Mouse (Mus musculus): ENCODE results near the gene Pira2.
"Not testable (repeated sequence)": the region's sequence is repeated elsewhere in the genome, so short reads cannot be mapped to it uniquely, and the experiment has no call there.

The Pira2 gene

GRCm38 (mm10) chr7:3844951-3845350 lies at the start of gene Pira2:
Gene Pira2 (minus strand): TSS chr7:3845051.
- in situ Hi-C loops (cut with MseI, MboI), result not testable (repeated sequence)

DNA sequence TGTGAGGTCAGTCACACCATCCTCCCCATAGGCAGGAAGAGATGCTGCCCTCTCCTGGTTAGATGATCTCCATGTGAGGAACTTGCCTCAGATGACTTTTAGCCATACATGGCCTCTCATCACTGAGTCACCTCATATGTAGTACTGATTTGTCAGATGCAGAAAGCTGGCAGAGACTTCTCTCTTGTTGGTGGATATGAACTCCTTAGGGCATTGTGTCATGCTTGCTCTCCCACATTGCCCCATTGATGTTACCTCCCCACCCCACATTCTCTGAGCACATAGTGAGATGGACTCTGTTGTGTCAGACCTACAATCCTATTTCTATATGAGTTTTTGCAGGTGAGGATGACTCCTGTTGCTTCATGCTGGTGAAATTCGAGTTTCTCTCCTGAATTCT lies 30.2 kb upstream of the Pira2 start:
- in situ Hi-C loops (cut with MseI, MboI), result not testable (repeated sequence)

DNA sequence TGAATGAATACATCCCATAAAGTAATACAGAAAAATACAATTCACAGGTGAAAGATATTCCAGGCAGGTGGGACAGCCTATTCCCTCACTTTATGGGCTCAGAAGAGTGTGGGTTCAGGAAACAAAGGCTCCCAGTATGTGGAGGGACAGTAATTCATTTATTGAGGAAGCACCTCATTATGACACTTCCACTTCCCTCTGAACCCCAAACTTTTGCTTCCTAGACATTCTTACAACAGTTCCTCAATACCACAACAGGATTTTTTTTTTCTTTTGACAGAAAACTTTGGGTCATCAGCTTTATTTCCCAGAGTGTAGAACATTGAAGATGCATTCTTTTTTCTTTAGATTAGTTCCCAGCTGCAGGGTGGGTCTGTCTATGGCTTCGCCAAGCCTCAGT lies 7.0 kb downstream of the Pira2 start:
- in situ Hi-C loops (cut with MseI, MboI), result not testable (repeated sequence)

GRCm38 (mm10) chr7:3830633-3831032 lies 14.2 kb downstream of the Pira2 start:
- in situ Hi-C loops (cut with MseI, MboI), result not testable (repeated sequence)

DNA sequence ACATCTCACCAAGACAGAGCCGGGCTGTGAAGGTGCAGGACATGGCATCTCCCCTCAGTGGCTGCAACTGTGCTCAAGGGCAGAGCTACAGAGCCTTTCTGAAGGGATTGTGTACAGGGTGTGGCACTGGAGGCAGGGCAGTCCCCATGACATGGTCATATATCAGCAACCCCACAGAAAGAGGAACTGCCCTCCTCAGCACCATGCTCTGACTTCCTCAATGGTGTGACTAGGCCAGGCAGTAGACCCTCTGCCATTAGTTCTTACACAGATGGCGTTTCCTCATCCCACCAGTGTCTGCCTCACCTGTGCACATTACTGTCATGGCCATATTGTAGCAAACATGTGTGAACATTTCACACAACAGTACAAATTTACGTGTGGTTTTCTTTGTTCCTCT lies 19.3 kb downstream of the Pira2 start, which contains the start of gene Gm15448:
Gene Gm15448, minus strand, starts transcription at position 89 of the 400 bp plus-strand sequence.
- in situ Hi-C loops (cut with MseI, MboI), result not testable (repeated sequence)

- in situ Hi-C loops (cut with MseI, MboI), result loop anchor here (10.0 to 25.0 kb wide), 9 partner anchors 100 to 800 kb away; partner anchors contain the start of genes Lilra6 (in 1 of the 2), Pirb (in 1 of the 2), Ptprh (in 1 of the 2) and Rps9 (in 1 of the 2)
Measured at GRCm38 (mm10) chr7:3811912-3812311, 32.9 kb downstream of the Pira2 start.

DNA sequence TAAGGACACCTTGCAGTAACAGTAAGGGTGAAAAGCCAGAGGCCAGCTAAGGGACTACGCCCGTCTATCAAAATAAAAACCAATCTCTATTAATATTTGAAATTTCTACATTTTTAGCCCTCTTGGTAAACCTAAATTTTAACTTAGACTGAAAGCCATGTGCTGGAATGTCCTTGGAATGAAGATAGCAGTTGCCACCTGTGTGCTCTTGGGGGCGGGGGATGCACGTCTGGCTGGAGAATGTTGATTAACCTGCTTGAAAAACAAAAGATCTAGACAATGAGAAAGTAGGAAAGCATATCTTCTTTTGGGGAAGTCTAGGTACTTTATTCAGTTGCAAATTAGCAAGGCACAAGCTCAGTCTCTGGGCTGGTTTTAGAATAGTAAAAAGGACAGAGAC lies 41.9 kb downstream of the Pira2 start:
- in situ Hi-C loops (cut with MseI, MboI), result loop anchor here (25.0 kb wide), 8 partner anchors 91 to 809 kb away; partner anchors contain the start of genes Lilra6 (in 1 of the 2), Pirb (in 1 of the 2), Ptprh (in 1 of the 2) and Rps9 (in 1 of the 2)

- in situ Hi-C loops (cut with MseI, MboI), result loop anchor here (25.0 kb wide), 8 partner anchors 88 to 812 kb away; partner anchors contain the start of genes Lilra6 (in 1 of the 2), Pirb (in 1 of the 2), Ptprh (in 1 of the 2) and Rps9 (in 1 of the 2)
Measured at GRCm38 (mm10) chr7:3799940-3800339, 44.9 kb downstream of the Pira2 start.

DNA sequence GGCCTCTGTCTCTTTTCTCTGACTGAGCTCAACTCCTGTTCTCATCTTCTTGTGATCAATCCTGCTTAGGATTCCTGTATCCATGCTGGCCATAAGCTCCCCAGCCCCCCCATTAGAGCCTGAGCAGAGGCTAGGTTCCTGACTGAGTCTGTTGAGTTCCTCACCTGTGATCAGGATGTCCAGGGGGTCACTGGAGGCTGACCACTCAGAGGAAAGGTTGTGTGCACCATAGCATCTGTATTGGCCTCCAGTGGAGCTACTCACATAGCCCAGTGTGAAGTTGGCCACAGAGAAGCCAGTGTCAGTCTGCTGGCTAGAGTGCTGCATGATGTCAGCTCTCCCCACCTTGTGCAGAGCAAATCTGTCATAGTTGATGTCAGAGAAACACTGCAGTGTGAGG lies 48.6 kb downstream of the Pira2 start:
- in situ Hi-C loops (cut with MseI, MboI), result not testable (repeated sequence)

Measured in mouse trophoblast stem cell (cell line).